Mouse (Mus musculus) ES-E14 (cell line): ENCODE measurements around the gene Homer2.

Source experiments
- CHD2 ChIP-seq: IDR thresholded peaks from 2 replicates; pipeline ENCODE4 v1.6.1; 2014; ENCODE audit warnings: mild to moderate bottlenecking, low read depth, low read length, inconsistent platforms
- ZNF384 ChIP-seq: IDR thresholded peaks from 2 replicates; pipeline ENCODE4 v1.6.1; 2012; ENCODE audit warnings: low read depth, low read length, inconsistent platforms

GRCm38 (mm10) chr7:81596086-81596485, 111.2 kb downstream of the Homer2 start:
- no peak for TF ChIP-seq CHD2
- TF ChIP-seq ZNF384, result no peak
